Comparison of ENCODE assay signal across 18 mouse cellular contexts in genomic region chr5:64267279-64267678, GRCm38 (mm10).
"Had no signal": no experiment of that assay in that cellular context is flagged by ENCODE, and none has a peak within 500 bp of the region (broad histone marks: within the 10 kb centered on the region; RNA-seq: fewer than 3 reads in every experiment).

No protein-coding gene starts in this region.

- H3K27ac ChIP-seq: intestine, embryonic 15.5 days; limb, embryonic 10.5 days; limb, embryonic 13.5 days; liver, embryonic 12.5 days; liver, embryonic 15.5 days; lung, embryonic 15.5 days; stomach, postnatal 0 days had no signal

- ATAC-seq: liver, embryonic 12.5 days had no signal

- H3K4me3 ChIP-seq: intestine, embryonic 15.5 days; limb, embryonic 10.5 days; limb, embryonic 13.5 days; liver, embryonic 12.5 days; liver, embryonic 15.5 days; lung, embryonic 15.5 days had no signal

- DNase-seq: kidney, postnatal 14 days; kidney, postnatal 4 days; liver; lung, adult 18-20 months; lung, postnatal 10 days; lung, postnatal 36 days; midbrain, embryonic 14.5 days; thymus, adult 2 months; thymus, postnatal 14 days; thymus, postnatal 4 days had no signal

- H3K9me3 ChIP-seq: intestine, embryonic 15.5 days; limb, embryonic 10.5 days; limb, embryonic 13.5 days; liver, embryonic 12.5 days; liver, embryonic 15.5 days; lung, embryonic 15.5 days had no signal

- H3K4me1 ChIP-seq: lung, embryonic 15.5 days had no signal

- H3K9ac ChIP-seq: intestine, embryonic 15.5 days; limb, embryonic 13.5 days; liver, embryonic 12.5 days; liver, embryonic 15.5 days; lung, embryonic 15.5 days had no signal

- H3K27me3 ChIP-seq: intestine, embryonic 15.5 days; limb, embryonic 13.5 days; liver, embryonic 12.5 days; liver, embryonic 15.5 days; lung, embryonic 15.5 days had no signal

- H3K4me2 ChIP-seq: intestine, embryonic 15.5 days; limb, embryonic 13.5 days; liver, embryonic 12.5 days; liver, embryonic 15.5 days; lung, embryonic 15.5 days; midbrain, embryonic 11.5 days had no signal
